32 mouse cellular contexts compared by ENCODE assay signal in the genomic region with DNA sequence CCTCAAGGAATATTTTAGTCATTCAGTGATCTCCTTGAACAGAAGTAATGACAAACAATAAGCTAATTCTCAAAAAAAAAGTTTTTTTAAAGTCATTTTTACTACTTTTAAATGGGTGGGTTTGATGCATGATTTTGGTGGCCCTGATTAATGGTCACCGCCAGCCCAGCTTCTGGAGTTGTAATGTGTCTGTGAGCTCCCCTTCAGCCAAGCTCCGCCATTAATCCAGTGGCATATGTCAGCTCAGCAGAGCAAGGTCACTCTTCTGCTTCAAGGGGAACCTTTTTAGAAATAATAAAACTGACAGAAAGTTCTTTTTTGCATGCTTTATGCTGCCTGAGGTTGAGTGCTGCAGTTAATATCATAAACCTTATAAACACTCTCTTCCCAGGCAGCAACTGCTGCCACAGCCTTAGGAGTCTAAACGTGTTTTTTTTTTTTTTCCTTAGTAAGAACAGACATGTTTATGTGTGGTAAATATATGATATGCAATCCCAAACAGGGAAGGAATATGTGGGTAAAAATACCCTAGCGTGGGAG.
DNase-seq lines count a peak whose midpoint lies in the region; ATAC-seq and TF ChIP-seq lines count a peak whose summit lies in the region.
"Had no signal": no experiment of that assay in that cellular context is flagged by ENCODE, and none has a peak within 500 bp of the region (broad histone marks: within the 10 kb centered on the region; RNA-seq: fewer than 3 reads in every experiment).

No protein-coding gene starts in this region.

- no peaks in the 10 kb centered on the region for H3K9me3 ChIP-seq in kidney, embryonic 15.5 days (replicated peaks)
- H3K9me3 ChIP-seq: embryonic facial prominence, embryonic 13.5 days; forebrain, embryonic 10.5 days; forebrain, embryonic 15.5 days; G1E; hindbrain, embryonic 12.5 days; limb, embryonic 12.5 days; liver, embryonic 15.5 days; midbrain, embryonic 10.5 days; midbrain, embryonic 15.5 days; neural tube, embryonic 15.5 days had no signal

- no peak overlapping the region for H3K4me2 ChIP-seq in kidney, embryonic 15.5 days
- H3K4me2 ChIP-seq: embryonic facial prominence, embryonic 13.5 days; forebrain, embryonic 15.5 days; heart, embryonic 11.5 days; hindbrain, embryonic 12.5 days; limb, embryonic 12.5 days; liver, embryonic 15.5 days; lung, embryonic 14.5 days; midbrain, embryonic 15.5 days; neural tube, embryonic 15.5 days had no signal

- DNase-seq in adrenal gland, adult 2 months = peak; percentile 47
- no peak for DNase-seq in adrenal gland, postnatal 4 days (ENCODE audit: low spot score in 2 of 2)
- no peak for DNase-seq in kidney, adult 2 months
- peak; percentile 17 for DNase-seq in adrenal gland, postnatal 10 days
- peak; percentile 34 to 38 for DNase-seq in kidney, postnatal 4 days
- DNase-seq in layer of hippocampus, adult 18-20 months (ENCODE audit: low spot score in 2 of 2) = no peak
- DNase-seq: cerebellum, adult 2 months; cerebellum, postnatal 14 days; gastrocnemius, postnatal 25 days; heart, adult 11 months; heart, postnatal 36 days; lung, embryonic 14.5 days; lung, postnatal 14 days; right cerebral cortex, postnatal 25 days; spleen, adult 18-20 months; thymus, postnatal 25 days had no signal

- 36% methylated on average over 4 of the region's 4 CpGs for WGBS in kidney, embryonic 15.5 days
- WGBS in kidney, adult 2 months = 54% methylated on average over 4 of the region's 4 CpGs

- no peak overlapping the region for H3K4me3 ChIP-seq in kidney, embryonic 15.5 days (replicated peaks)
- H3K4me3 ChIP-seq in kidney, adult 2 months (ENCODE audit: insufficient read depth, low read depth, low read length) = no peak overlapping the region
- H3K4me3 ChIP-seq: embryonic facial prominence, embryonic 13.5 days; forebrain, embryonic 10.5 days; forebrain, embryonic 15.5 days; hindbrain, embryonic 12.5 days; layer of hippocampus, adult 2 months; left cerebral cortex, adult 2 months; limb, embryonic 12.5 days; liver, embryonic 15.5 days; midbrain, embryonic 10.5 days; midbrain, embryonic 15.5 days; neural tube, embryonic 15.5 days had no signal

- H3K36me3 ChIP-seq in kidney, embryonic 15.5 days = no peaks in the 10 kb centered on the region
- H3K36me3 ChIP-seq in kidney, adult 2 months (ENCODE audit: control insufficient read depth, insufficient read depth, low read length) = no peaks in the 10 kb centered on the region
- H3K36me3 ChIP-seq: embryonic facial prominence, embryonic 13.5 days; forebrain, embryonic 10.5 days; forebrain, embryonic 15.5 days; hindbrain, embryonic 12.5 days; limb, embryonic 12.5 days; liver, embryonic 15.5 days; midbrain, embryonic 10.5 days; midbrain, embryonic 15.5 days; neural tube, embryonic 15.5 days had no signal

- peak; percentile 88 for ATAC-seq in kidney, embryonic 15.5 days (replicated peaks; ENCODE audit: low FRiP score)
- ATAC-seq: forebrain, embryonic 15.5 days; hindbrain, postnatal 0 days; intestine, embryonic 16.5 days; midbrain, embryonic 15.5 days had no signal

- no peak for TF ChIP-seq POLR2A in kidney, adult 2 months (IDR thresholded peaks at IDR 0.05; ENCODE audit: low read depth, low read length)

- TF ChIP-seq CTCF in kidney, adult 2 months (conservative IDR thresholded peaks at IDR 0.05; ENCODE audit: insufficient read depth, insufficient read length, low read depth, low read length) = no peak

- no peak overlapping the region for H3K9ac ChIP-seq in kidney, embryonic 15.5 days
- H3K9ac ChIP-seq: embryonic facial prominence, embryonic 13.5 days; forebrain, embryonic 15.5 days; hindbrain, embryonic 12.5 days; limb, embryonic 12.5 days; liver, embryonic 15.5 days; lung, embryonic 14.5 days; midbrain, embryonic 15.5 days; neural tube, embryonic 15.5 days had no signal

- H3K27ac ChIP-seq in kidney, embryonic 15.5 days = no peak overlapping the region
- no peak overlapping the region for H3K27ac ChIP-seq in kidney, adult 2 months (ENCODE audit: insufficient read depth, low read depth, low read length)
- H3K27ac ChIP-seq: embryonic facial prominence, embryonic 13.5 days; forebrain, embryonic 10.5 days; forebrain, embryonic 15.5 days; hindbrain, embryonic 12.5 days; hindbrain, postnatal 0 days; layer of hippocampus, adult 2 months; left cerebral cortex, adult 2 months; limb, embryonic 12.5 days; liver, embryonic 15.5 days; midbrain, embryonic 10.5 days; midbrain, embryonic 15.5 days; neural tube, embryonic 15.5 days had no signal

- no peaks in the 10 kb centered on the region for H3K27me3 ChIP-seq in kidney, embryonic 15.5 days
- H3K27me3 ChIP-seq in kidney, adult 2 months (replicated peaks; ENCODE audit: control insufficient read depth, insufficient read depth, low read length) = no peaks in the 10 kb centered on the region
- H3K27me3 ChIP-seq: embryonic facial prominence, embryonic 13.5 days; forebrain, embryonic 15.5 days; hindbrain, embryonic 12.5 days; limb, embryonic 12.5 days; liver, embryonic 15.5 days; midbrain, embryonic 15.5 days; neural tube, embryonic 15.5 days had no signal

- H3K4me1 ChIP-seq in kidney, embryonic 15.5 days = no peaks in the 10 kb centered on the region
- H3K4me1 ChIP-seq in kidney, adult 2 months (ENCODE audit: control insufficient read depth, insufficient read depth, low read length) = no peaks in the 10 kb centered on the region
- H3K4me1 ChIP-seq: embryonic facial prominence, embryonic 13.5 days; forebrain, embryonic 10.5 days; forebrain, embryonic 15.5 days; hindbrain, embryonic 12.5 days; limb, embryonic 12.5 days; midbrain, embryonic 10.5 days; midbrain, embryonic 15.5 days; neural tube, embryonic 15.5 days had no signal

Comparison
In these comparisons a context has a peak if more than half of its experiments do, and no peak if none do; other contexts are left out.
1. DNase-seq: peak in adrenal gland, adult 2 months (single experiment), adrenal gland, postnatal 10 days (single experiment) and kidney, postnatal 4 days (2 of 2); none in adrenal gland, postnatal 4 days (0 of 2), kidney, adult 2 months (single experiment) and layer of hippocampus, adult 18-20 months (0 of 2).